Mouse (Mus musculus): Measurements from ENCODE around the gene Was. TPM values are rescaled to one million over a fixed set of nuclear protein-coding genes. Genes with fewer than 3 reads are reported as not detected.
A peak's percentile ranks its signal among the peaks of the same experiment; 100 is the strongest.

The Was gene
- total and polyA plus RNA-seq, 3 experiments = 146 to 167 TPM; not detected in 1

DNA sequence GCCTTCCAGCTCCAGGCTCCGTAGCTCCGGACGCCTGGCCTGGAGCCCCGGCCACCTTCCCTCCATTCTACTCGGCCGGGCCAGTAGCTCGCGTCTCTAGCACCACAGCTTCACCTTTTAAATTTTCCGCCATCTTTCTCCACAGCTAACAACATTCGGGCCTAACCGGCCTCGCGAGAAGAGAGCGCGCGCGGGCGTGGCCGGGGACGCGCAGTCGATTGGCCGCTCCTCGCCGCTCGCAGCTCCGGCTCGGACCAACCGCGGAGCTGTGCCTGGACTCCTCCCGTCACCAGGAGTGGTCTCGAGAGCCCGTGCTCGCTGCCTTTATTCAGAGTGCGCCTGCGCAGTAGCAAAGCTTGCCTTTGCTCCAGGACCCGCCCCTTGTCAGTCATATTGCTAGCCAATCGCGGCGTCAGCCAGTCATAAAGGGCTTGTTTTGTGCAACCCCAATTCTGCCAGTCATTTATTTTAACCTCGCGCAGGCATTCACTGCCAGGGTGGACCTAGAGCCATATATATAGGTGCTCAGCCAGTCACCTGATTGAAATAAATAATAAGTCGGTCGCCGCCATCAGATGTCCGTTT lies 15.8 kb downstream of the Was start, which contains the start of gene Suv39h1:
Gene Suv39h1, minus strand, starts transcription at position 331 of the 585 bp plus-strand sequence.
- H3K4me1 ChIP-seq (ENCODE audit: control insufficient read depth in 1 of 2, insufficient read depth in 2 of 2, low read length in 2 of 2) = peaks cover 11 to 23% of the 10 kb centered on the region in 2 experiments
- peak within 1 kb of the TSS; percentile 98 for H3K9ac ChIP-seq (ENCODE audit: control insufficient read depth, low read depth, low read length, poor library complexity, severe bottlenecking)
- H3K36me3 ChIP-seq (ENCODE audit: control insufficient read depth in 1 of 2, insufficient read depth in 2 of 2, low read length in 2 of 2) = peaks cover 12 to 41% of the 10 kb centered on the region in 2 experiments
- peak within 1 kb of the TSS; percentile 82 to 98 for H3K4me3 ChIP-seq (ENCODE audit: control insufficient read depth in 1 of 2, insufficient read depth in 1 of 2, low read depth in 2 of 2, low read length in 2 of 2)
- no peaks in the 10 kb centered on the region for H3K27me3 ChIP-seq (ENCODE audit: control insufficient read depth in 1 of 2, insufficient read depth in 2 of 2, low read length in 2 of 2)
- H3K27ac ChIP-seq (ENCODE audit: control insufficient read depth, low read depth, low read length) = peak within 1 kb of the TSS; percentile 88
- peak; percentile 99 for DNase-seq (ENCODE audit: low read depth, low spot score)
- peaks cover 39% of the 10 kb centered on the region for H3K79me2 ChIP-seq (ENCODE audit: control insufficient read depth, insufficient read depth, low read length, poor library complexity)
- H3K9me3 ChIP-seq (replicated peaks; ENCODE audit: insufficient read depth, low read length) = no peaks in the 10 kb centered on the region
- TF ChIP-seq TBP (IDR thresholded peaks at IDR 0.05; ENCODE audit: low read depth, low read length) (peak; percentile 92), ZMIZ1 (IDR thresholded peaks at IDR 0.05; ENCODE audit: low read depth, low read length) (peak; percentile 95), SMC3 (IDR thresholded peaks at IDR 0.05; ENCODE audit: low read depth, low read length) (no peak), CHD2 (IDR thresholded peaks at IDR 0.05; ENCODE audit: low read length) (peak; percentile 95), E2F4 (IDR thresholded peaks at IDR 0.05; ENCODE audit: borderline replicate concordance, low read depth, low read length) (0 out of 2 replicates have a peak, but pooled peaks have one; percentile 27), SIN3A (IDR thresholded peaks at IDR 0.05; ENCODE audit: low read length) (peak; percentile 61; the same call in 1 of the 2 replicates), ZC3H11A (IDR thresholded peaks at IDR 0.05; ENCODE audit: low read depth, low read length) (no peak), MAX (IDR thresholded peaks at IDR 0.05; ENCODE audit: low read length) (peak; percentile 15), CHD1 (IDR thresholded peaks at IDR 0.05; ENCODE audit: low read depth, low read length) (no peak), BHLHE40 (IDR thresholded peaks at IDR 0.05; ENCODE audit: borderline replicate concordance, low read depth, low read length) (no peak), MYC (IDR thresholded peaks at IDR 0.05; ENCODE audit: low read depth, low read length) (no peak), TCF12 (IDR thresholded peaks at IDR 0.05; ENCODE audit: low read depth, low read length) (peak; percentile 38; the same call in 1 of the 2 replicates), POLR2A (IDR thresholded peaks at IDR 0.05; ENCODE audit: control insufficient read depth in 1 of 2, insufficient read depth in 1 of 2, low read depth in 1 of 2, low read length in 2 of 2, poor library complexity in 1 of 2) (peak; percentile 57 to 87), GATA1 (IDR thresholded peaks at IDR 0.05; ENCODE audit: low read depth, low read length) (no peak), MEF2A (IDR thresholded peaks at IDR 0.05; ENCODE audit: extremely low read depth, insufficient replicate concordance, low read depth, low read length, poor library complexity, severe bottlenecking) (no peak), GABPA (IDR thresholded peaks at IDR 0.05; ENCODE audit: low read depth, low read length) (no peak), MXI1 (IDR thresholded peaks at IDR 0.05; ENCODE audit: low read depth, low read length) (0 out of 2 replicates have a peak, but pooled peaks have one; percentile 60), KAT2A (conservative IDR thresholded peaks at IDR 0.05; ENCODE audit: low read depth, low read length) (no peak; the same call in 1 of the 2 replicates), ETS1 (IDR thresholded peaks at IDR 0.05; ENCODE audit: low read depth, low read length) (peak; percentile 18), RAD21 (IDR thresholded peaks at IDR 0.05; ENCODE audit: low read depth, low read length) (no peak), JUND (IDR thresholded peaks at IDR 0.05; ENCODE audit: low read depth, low read length) (no peak), EP300 (IDR thresholded peaks at IDR 0.05; ENCODE audit: low read depth in 1 of 2, low read length in 2 of 2) (no peak), MYB (IDR thresholded peaks at IDR 0.05; ENCODE audit: low read depth, low read length) (no peak), MAFK (IDR thresholded peaks at IDR 0.05; ENCODE audit: borderline replicate concordance, low read depth, low read length) (no peak), MAZ (IDR thresholded peaks at IDR 0.05; ENCODE audit: low read depth, low read length) (0 out of 2 replicates have a peak, but pooled peaks have one; percentile 10), CTCF (IDR thresholded peaks at IDR 0.05 in 2 of 3, conservative IDR thresholded peaks at IDR 0.05 in 1 of 3; ENCODE audit: control insufficient read depth in 1 of 3, insufficient read depth in 1 of 3, low read depth in 2 of 3, low read length in 3 of 3, poor library complexity in 1 of 3, severe bottlenecking in 1 of 3) (no peak), NRF1 (IDR thresholded peaks at IDR 0.05; ENCODE audit: insufficient read depth, low read depth, low read length, poor library complexity, severe bottlenecking) (peak; percentile 77), ZNF384 (IDR thresholded peaks at IDR 0.05; ENCODE audit: low read depth, low read length) (no peak), USF2 (IDR thresholded peaks at IDR 0.05; ENCODE audit: borderline replicate concordance in 1 of 2, insufficient read depth in 1 of 2, low read depth in 1 of 2, low read length in 2 of 2) (no peak), UBTF (IDR thresholded peaks at IDR 0.05; ENCODE audit: borderline replicate concordance, insufficient read depth, low read depth, low read length) (no peak), NELFE (IDR thresholded peaks at IDR 0.05; ENCODE audit: low read depth, low read length) (peak; percentile 81), TAL1 (IDR thresholded peaks at IDR 0.05; ENCODE audit: low read length) (no peak), USF1 (IDR thresholded peaks at IDR 0.05; ENCODE audit: low read depth, low read length) (peak; percentile 55; the same call in 1 of the 2 replicates), ELF1 (IDR thresholded peaks at IDR 0.05; ENCODE audit: low read depth, low read length) (0 out of 2 replicates have a peak, but pooled peaks have one; percentile 9), ZKSCAN1 (IDR thresholded peaks at IDR 0.05; ENCODE audit: low read depth, low read length) (no peak), RCOR1 (IDR thresholded peaks at IDR 0.05; ENCODE audit: low read depth, low read length) (no peak), POLR2AphosphoS2 (IDR thresholded peaks at IDR 0.05; ENCODE audit: low read length) (peak; percentile 92)
